Mouse (Mus musculus) liver, postnatal 0 days (tissue): Measurements from ENCODE around the gene Gpc5.

Source experiments
- CTCF ChIP-seq: sonication (generic); IDR thresholded peaks from 2 replicates; pipeline ENCODE4 v1.5.1; 2016; ENCODE audit warnings: antibody characterized with exemption, low read depth
- EP300 ChIP-seq: IDR thresholded peaks from 2 replicates; pipeline ENCODE4 v1.6.1; 2016; ENCODE audit warnings: antibody characterized with exemption, low read depth, mild to moderate bottlenecking

DNA sequence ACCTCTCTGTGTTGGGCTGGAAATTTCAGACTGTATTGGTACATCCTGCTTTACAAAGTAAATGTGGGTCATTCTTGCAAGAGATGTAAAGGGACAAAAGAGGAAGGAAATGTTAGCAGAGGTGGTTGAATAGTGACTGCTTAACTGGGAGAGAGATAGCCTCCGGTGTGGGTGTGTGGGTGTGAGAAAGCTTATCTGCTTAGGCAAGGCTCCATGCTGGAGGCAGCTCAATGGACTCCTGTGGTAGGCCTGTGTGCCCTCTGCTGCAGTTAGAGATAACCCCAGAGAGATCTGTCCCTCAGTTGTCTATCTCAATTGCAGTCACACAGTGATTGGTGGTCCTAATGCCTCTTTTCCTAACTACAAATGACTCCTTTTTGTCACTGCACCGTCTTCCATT, 887.2 kb downstream of the Gpc5 start:
- TF ChIP-seq CTCF (no peak), EP300 (no peak)
